In genomic region chr11:94272960-94273927, GRCm38 (mm10) we compare ENCODE assay signal across 32 mouse cellular contexts. TPM values are rescaled to one million over a fixed set of nuclear protein-coding genes. Genes with fewer than 3 reads are reported as not detected.
DNase-seq lines count a peak whose midpoint lies in the region; ATAC-seq and TF ChIP-seq lines count a peak whose summit lies in the region.
"Had no signal": no experiment of that assay in that cellular context is flagged by ENCODE, and none has a peak within 500 bp of the region (broad histone marks: within the 10 kb centered on the region; RNA-seq: fewer than 3 reads in every experiment).

No protein-coding gene starts in this region.

- no peak for TF ChIP-seq POLR2A in small intestine, adult 2 months (IDR thresholded peaks at IDR 0.05; ENCODE audit: low read depth, low read length)

- TF ChIP-seq CTCF in small intestine, adult 2 months (IDR thresholded peaks at IDR 0.05; ENCODE audit: extremely low read depth, insufficient read length, insufficient replicate concordance, low read depth, low read length) = no peak

- H3K4me1 ChIP-seq in liver, embryonic 12.5 days = peaks cover 43% of the 10 kb centered on the region
- H3K4me1 ChIP-seq in small intestine, adult 2 months (ENCODE audit: control insufficient read depth, insufficient read depth, insufficient read length, low read length) = peaks cover 21% of the 10 kb centered on the region; the same call in 1 of the 2 replicates

- H3K4me3 ChIP-seq in liver, embryonic 12.5 days = no peak overlapping the region
- H3K4me3 ChIP-seq in small intestine, adult 2 months (ENCODE audit: low read depth, low read length) = no peak overlapping the region
- H3K4me3 ChIP-seq: embryonic facial prominence, embryonic 12.5 days; gastrocnemius, adult 2 months; heart, adult 2 months; limb, embryonic 10.5 days; limb, embryonic 15.5 days; lung, embryonic 15.5 days; midbrain, embryonic 12.5 days; myocyte; neural tube, embryonic 12.5 days had no signal

- 0 out of 2 replicates have a peak overlapping the region, but pooled peaks have one; percentile 57 for H3K9ac ChIP-seq in liver, embryonic 12.5 days
- H3K9ac ChIP-seq: embryonic facial prominence, embryonic 12.5 days; limb, embryonic 15.5 days; lung, embryonic 15.5 days; midbrain, embryonic 12.5 days; neural tube, embryonic 12.5 days had no signal

- no peaks in the 10 kb centered on the region for H3K36me3 ChIP-seq in liver, embryonic 12.5 days
- no peaks in the 10 kb centered on the region for H3K36me3 ChIP-seq in small intestine, adult 2 months (ENCODE audit: control insufficient read depth, insufficient read depth, low read length)
- H3K36me3 ChIP-seq: embryonic facial prominence, embryonic 12.5 days; limb, embryonic 10.5 days; limb, embryonic 15.5 days; lung, embryonic 15.5 days; midbrain, embryonic 12.5 days; neural tube, embryonic 12.5 days had no signal

- no peaks in the 10 kb centered on the region for H3K9me3 ChIP-seq in liver, embryonic 12.5 days (replicated peaks)
- H3K9me3 ChIP-seq: embryonic facial prominence, embryonic 12.5 days; limb, embryonic 10.5 days; limb, embryonic 15.5 days; lung, embryonic 15.5 days; megakaryocyte, embryonic 14.5 days; midbrain, embryonic 12.5 days; neural tube, embryonic 12.5 days had no signal

- H3K4me2 ChIP-seq in liver, embryonic 12.5 days = no peak overlapping the region
- H3K4me2 ChIP-seq: embryonic facial prominence, embryonic 12.5 days; limb, embryonic 15.5 days; lung, embryonic 15.5 days; midbrain, embryonic 12.5 days; neural tube, embryonic 12.5 days had no signal

- H3K27me3 ChIP-seq in liver, embryonic 12.5 days (replicated peaks) = 0 out of 2 replicates have a peak, but pooled peaks cover 8% of the 10 kb centered on the region
- H3K27me3 ChIP-seq in small intestine, adult 2 months (ENCODE audit: control insufficient read depth, insufficient read depth, low read length) = no peaks in the 10 kb centered on the region
- H3K27me3 ChIP-seq: CH12.LX; embryonic facial prominence, embryonic 12.5 days; limb, embryonic 15.5 days; lung, embryonic 15.5 days; midbrain, embryonic 12.5 days; neural tube, embryonic 12.5 days had no signal

- peak overlapping the region; percentile 79 for H3K27ac ChIP-seq in liver, embryonic 12.5 days
- H3K27ac ChIP-seq in small intestine, adult 2 months (ENCODE audit: insufficient read depth, low read depth, low read length) = peak overlapping the region; percentile 76
- H3K27ac ChIP-seq: embryonic facial prominence, embryonic 12.5 days; gastrocnemius, adult 2 months; heart, adult 2 months; limb, embryonic 10.5 days; limb, embryonic 15.5 days; lung, embryonic 15.5 days; midbrain, embryonic 12.5 days; neural tube, embryonic 12.5 days had no signal

- DNase-seq in testis, postnatal 14 days (ENCODE audit: low spot score) = peak; percentile 61
- no peak for DNase-seq in testis, postnatal 10 days (ENCODE audit: low spot score)
- no peak for DNase-seq in lung, postnatal 14 days
- no peak for DNase-seq in lung, postnatal 10 days
- DNase-seq in ovary, postnatal 14 days (ENCODE audit: low spot score) = no peak
- DNase-seq: B cell, adult 2 months; cerebellum, adult 11-12 months; cerebellum, adult 9-11 months; embryo, embryonic 11 days; gastrocnemius, adult 2 months; gastrocnemius, postnatal 36 days; heart, postnatal 14 days; kidney, adult 9 months; kidney, postnatal 10 days; layer of hippocampus, adult 9-11 months; lung, postnatal 4 days had no signal

- 78% methylated on average over 21 of the region's 21 CpGs for WGBS in liver, embryonic 12.5 days (ENCODE audit: insufficient replicate concordance)
- 76% methylated on average over 21 of the region's 21 CpGs for WGBS in small intestine, adult 2 months

- ATAC-seq in liver, embryonic 12.5 days = no peak
- ATAC-seq: forebrain, embryonic 14.5 days; hindbrain, embryonic 16.5 days had no signal

RNA-seq across cellular contexts. Expression of gene Gm21885, which starts 8.4 kb away (rescaled TPM):
- polyA plus RNA-seq in liver, embryonic 12.5 days (2016; fragmentation: Nextera tagmentation; extraction: Ambion mirVana) = 0.29 TPM in 1 of 2 replicates, not detected in the other
- polyA plus RNA-seq in small intestine, adult 2 months (2012; rRNA removed) = 2.1 and 4.1 TPM in 2 replicates
- polyA plus RNA-seq: embryonic facial prominence, embryonic 12.5 days; forebrain, embryonic 14.5 days; frontal cortex, adult 2 months; heart, adult 2 months; hindbrain, embryonic 16.5 days; limb, embryonic 10.5 days; lung, embryonic 15.5 days; midbrain, postnatal 0 days; myocyte; neural tube, embryonic 12.5 days had no signal

RNA-seq across cellular contexts. Expression of gene Wfikkn2, which starts 27.4 kb away (rescaled TPM):
- polyA plus RNA-seq in liver, embryonic 12.5 days (2016; fragmentation: Nextera tagmentation; extraction: Ambion mirVana) = 0.31 and 0.44 TPM in 2 replicates
- 0.55 and 0.82 TPM in 2 replicates for polyA plus RNA-seq in small intestine, adult 2 months (2012; rRNA removed)

RNA-seq across cellular contexts. Expression of gene Luc7l3, which starts 48.5 kb away (rescaled TPM):
- polyA plus RNA-seq in liver, embryonic 12.5 days (2016; fragmentation: Nextera tagmentation; extraction: Ambion mirVana) = 67.1 and 67.4 TPM in 2 replicates
- polyA plus RNA-seq in small intestine, adult 2 months (2012; rRNA removed) = 0.74 and 1.4 TPM in 2 replicates

RNA-seq across cellular contexts. Expression of gene Ankrd40, which starts 54.6 kb away (rescaled TPM):
- 15.7 and 15.9 TPM in 2 replicates for polyA plus RNA-seq in liver, embryonic 12.5 days (2016; fragmentation: Nextera tagmentation; extraction: Ambion mirVana)
- polyA plus RNA-seq in small intestine, adult 2 months (2012; rRNA removed) = 41.6 and 73.2 TPM in 2 replicates

Comparison
In these comparisons a context has a peak if more than half of its experiments do, and no peak if none do; other contexts are left out.
1. RNA of gene Luc7l3, which starts 48.5 kb away (polyA plus RNA-seq): 67.1 to 67.4 TPM in liver, embryonic 12.5 days; 0.74 to 1.4 TPM in small intestine, adult 2 months; every median in the first group is over 10 times any median in the second.